Mouse (Mus musculus) testis, adult 2 months (tissue): ENCODE measurements at regions not wholly inside any gene's neighbourhood (a gene's known extent, or its start where the extent isn't known, plus 50 kb on each side); places are given as distances from the start of the nearest gene placed in this dataset.
"Not testable (repeated sequence)": the region's sequence is repeated elsewhere in the genome, so short reads cannot be mapped to it uniquely, and the experiment has no call there.

Experiments
- H3K27ac ChIP-seq: fragments of 200-500 bp; 2 replicates; pipeline ENCODE4 v1.5.1; 2012; ENCODE audit warnings: low read depth, low read length; ENCODE audit not compliant: control insufficient read depth, insufficient read depth
- H3K27me3 ChIP-seq: fragments of 200-500 bp; 2 replicates; pipeline ENCODE4 v1.6.1; 2012; ENCODE audit warnings: mild to moderate bottlenecking, low read length, moderate library complexity; ENCODE audit not compliant: control insufficient read depth, insufficient read depth
- H3K36me3 ChIP-seq: fragments of 200-500 bp; 2 replicates; pipeline ENCODE4 v1.6.1; 2012; ENCODE audit warnings: mild to moderate bottlenecking, low read length; ENCODE audit not compliant: control insufficient read depth, insufficient read depth
- H3K4me1 ChIP-seq: fragments of 200-500 bp; 2 replicates; pipeline ENCODE4 v1.6.1; 2012; ENCODE audit warnings: low read length; ENCODE audit not compliant: control insufficient read depth, insufficient read depth
- H3K4me3 ChIP-seq: fragments of 200-500 bp; 2 replicates; pipeline ENCODE4 v1.5.1; 2012; ENCODE audit warnings: low read depth, mild to moderate bottlenecking, low read length, moderate library complexity, mixed read lengths; ENCODE audit not compliant: control insufficient read depth
- CTCF ChIP-seq: fragments of 200-500 bp; IDR thresholded peaks from 2 replicates; pipeline ENCODE4 v1.5.1; 2012; ENCODE audit warnings: low read depth, mild to moderate bottlenecking, inconsistent platforms, low read length, moderate library complexity; ENCODE audit not compliant: control insufficient read depth, insufficient read depth, insufficient replicate concordance
- POLR2A ChIP-seq: fragments of 200-500 bp; IDR thresholded peaks from 2 replicates; pipeline ENCODE4 v1.6.1; 2012; ENCODE audit warnings: low read depth, mild to moderate bottlenecking, inconsistent platforms, low read length, moderate library complexity; ENCODE audit not compliant: control insufficient read depth

DNA sequence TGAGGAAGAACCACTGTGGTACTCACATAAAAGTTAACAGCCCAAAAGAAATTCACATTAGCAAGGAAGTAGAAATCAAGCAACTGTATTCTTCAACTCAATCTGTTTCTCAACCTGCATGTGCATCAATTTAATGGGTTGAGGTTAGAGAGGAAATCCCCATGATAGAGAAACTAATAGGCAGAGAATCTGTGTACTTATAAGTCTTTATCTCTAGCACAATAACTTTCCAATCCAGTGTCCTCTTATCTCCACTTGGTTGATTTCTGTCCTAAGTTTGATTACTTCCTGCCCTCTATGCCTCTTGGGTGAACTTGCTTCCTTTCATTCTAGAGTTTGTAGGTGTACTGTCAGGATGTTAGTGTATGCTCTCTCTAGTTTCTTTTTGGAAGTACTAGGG, 925.6 kb upstream of the Zfp386 start:
- Histone ChIP-seq H3K4me3 (no peak overlapping the region), H3K27ac (no peak overlapping the region), H3K27me3 (no peaks in the 10 kb centered on the region), H3K36me3 (no peaks in the 10 kb centered on the region), H3K4me1 (no peaks in the 10 kb centered on the region)
- TF ChIP-seq POLR2A (no peak), CTCF (no peak)

DNA sequence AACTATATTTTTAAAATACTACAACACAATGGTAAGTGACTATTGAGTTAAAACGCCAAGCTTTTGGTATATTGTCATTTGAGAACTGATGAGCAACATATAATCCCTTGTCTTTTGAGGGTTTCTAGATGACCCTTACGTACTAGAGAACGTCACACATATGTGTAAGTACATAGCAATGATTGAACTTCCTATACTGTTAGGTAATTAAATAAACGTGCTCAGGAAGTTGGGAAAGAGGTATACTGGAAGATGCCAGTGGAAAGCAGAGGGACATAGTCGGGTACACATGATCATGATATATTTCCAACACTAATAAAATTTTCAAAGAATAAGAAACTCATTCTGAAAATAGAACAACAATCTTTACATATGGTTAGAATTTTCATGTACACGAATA, 914.6 kb upstream of the Zfp386 start:
- not testable (repeated sequence) for H3K36me3 ChIP-seq, H3K27me3 ChIP-seq, H3K4me1 ChIP-seq, H3K4me3 ChIP-seq, H3K27ac ChIP-seq

DNA sequence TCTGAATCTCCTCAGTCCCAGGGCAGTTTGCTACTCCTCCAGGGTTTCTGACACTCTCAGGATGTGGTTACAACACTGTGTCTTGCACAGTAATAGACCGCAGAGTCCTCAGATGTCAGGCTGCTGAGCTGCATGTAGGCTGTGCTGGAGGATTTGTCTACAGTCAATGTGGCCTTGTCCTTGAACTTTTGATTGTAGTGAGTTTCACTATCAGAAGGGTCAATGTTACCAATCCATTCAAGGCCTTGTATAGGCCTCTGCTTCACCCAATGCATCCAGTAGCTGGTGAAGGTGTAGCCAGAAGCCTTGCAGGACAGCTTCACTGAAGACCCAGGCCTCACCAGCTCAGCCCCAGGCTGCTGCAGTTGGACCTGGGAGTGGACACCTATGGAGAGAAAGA, 902.1 kb upstream of the Zfp386 start:
- not testable (repeated sequence) for H3K4me3 ChIP-seq, H3K36me3 ChIP-seq, H3K4me1 ChIP-seq, H3K27me3 ChIP-seq, H3K27ac ChIP-seq

DNA sequence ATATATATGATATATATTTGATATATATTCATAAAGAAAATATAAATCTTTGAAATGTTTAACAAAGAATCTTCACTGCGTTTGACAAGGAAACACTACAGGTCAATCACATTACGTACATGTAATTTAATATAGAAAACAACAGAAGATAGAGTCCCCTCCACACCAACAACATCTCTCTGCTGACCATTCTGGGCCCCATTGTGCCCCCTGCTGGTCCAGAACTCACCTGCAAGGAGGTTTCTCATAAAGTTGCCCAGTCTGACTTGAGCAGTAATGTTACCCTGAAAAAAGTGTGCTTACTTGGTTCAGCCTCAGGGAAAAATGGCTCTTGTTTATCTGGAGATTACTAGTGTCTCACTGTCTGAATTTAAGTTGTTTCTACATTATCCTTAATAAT, 901.1 kb upstream of the Zfp386 start:
- H3K4me1 ChIP-seq, H3K4me3 ChIP-seq, H3K27ac ChIP-seq, H3K36me3 ChIP-seq, H3K27me3 ChIP-seq: not testable (repeated sequence)

DNA sequence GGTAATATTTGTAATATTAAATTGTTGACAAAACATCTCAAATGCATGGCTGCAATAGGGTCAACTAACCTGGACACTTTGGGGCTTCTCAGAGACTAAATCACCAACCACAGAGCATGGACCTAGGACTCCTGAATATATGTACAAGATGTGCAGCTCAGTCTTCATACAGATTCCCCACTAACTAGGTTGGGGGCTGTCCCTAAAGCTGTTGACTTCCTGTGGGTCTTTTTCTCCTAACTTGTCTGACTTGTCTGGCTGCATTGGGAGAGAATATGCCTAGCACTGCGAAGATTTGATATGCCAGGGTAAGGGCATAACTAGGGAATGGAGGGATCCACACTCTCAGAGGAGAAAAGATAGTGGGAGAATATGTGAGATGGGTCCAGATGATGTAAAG, 895.6 kb upstream of the Zfp386 start:
- H3K4me1 ChIP-seq, H3K36me3 ChIP-seq, H3K27ac ChIP-seq, H3K27me3 ChIP-seq, H3K4me3 ChIP-seq: not testable (repeated sequence)

DNA sequence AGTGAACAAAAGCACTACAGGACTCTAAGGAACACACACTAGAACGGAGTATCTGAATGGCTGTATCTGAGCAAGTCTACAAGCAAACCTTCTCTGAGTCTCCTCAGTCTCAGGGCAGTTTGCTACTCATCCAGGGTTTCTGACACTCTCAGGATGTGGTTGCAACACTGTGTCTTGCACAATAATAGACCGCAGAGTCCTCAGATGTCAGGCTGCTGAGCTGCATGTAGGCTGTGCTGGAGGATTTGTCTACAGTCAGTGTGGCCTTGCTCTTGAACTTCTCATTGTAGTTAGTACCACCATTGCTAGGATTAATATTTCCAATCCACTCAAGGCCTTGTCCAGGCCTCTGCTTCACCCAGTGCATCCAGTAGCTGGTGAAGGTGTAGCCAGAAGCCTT, 889.3 kb upstream of the Zfp386 start:
- not testable (repeated sequence) for H3K4me1 ChIP-seq, H3K27ac ChIP-seq, H3K27me3 ChIP-seq, H3K4me3 ChIP-seq, H3K36me3 ChIP-seq

DNA sequence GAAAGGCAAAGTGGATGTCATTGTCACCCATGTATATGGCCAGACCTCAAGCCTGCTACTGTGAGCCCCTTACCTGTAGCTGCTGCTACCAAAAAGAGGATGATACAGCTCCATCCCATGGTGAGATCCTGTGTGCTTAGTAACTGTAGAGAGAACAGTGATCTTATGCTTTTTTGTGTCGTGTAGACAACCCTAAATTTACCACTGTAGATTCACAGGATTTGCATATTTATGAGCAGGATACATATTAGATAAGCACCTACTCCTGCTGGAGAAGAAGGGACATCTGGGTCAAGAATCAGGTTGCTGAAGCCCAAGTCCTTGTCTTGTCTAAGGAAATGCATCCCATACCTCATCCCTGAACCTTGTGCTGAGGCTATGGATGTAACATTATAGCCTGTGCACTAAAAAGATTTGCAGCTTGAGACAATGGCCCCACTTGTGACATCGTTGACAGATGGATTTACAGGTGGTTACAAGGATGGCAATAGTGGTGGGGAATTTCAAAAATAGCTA, 888.7 kb upstream of the Zfp386 start:
- not testable (repeated sequence) for H3K27ac ChIP-seq, H3K4me1 ChIP-seq, H3K36me3 ChIP-seq, H3K4me3 ChIP-seq, H3K27me3 ChIP-seq

DNA sequence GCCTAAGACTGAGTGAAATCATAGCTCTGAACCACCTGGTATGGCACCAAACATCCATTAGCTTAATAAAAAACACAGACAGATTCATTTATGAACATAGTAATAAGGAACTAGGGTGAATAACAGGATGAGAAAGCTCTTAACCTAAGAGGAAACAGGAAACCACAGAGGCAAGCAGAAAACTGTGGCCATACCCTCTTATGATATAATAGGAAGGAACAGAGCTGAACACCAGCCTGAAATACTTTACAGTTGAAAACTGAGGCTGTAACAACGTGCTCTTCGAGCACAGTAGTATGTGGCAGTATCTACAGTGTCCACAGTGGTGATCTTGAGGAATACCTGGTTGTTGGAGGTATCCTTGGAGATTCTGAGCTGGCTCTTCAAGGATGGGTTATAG, 882.0 kb upstream of the Zfp386 start:
- H3K4me3 ChIP-seq, H3K36me3 ChIP-seq, H3K4me1 ChIP-seq, H3K27me3 ChIP-seq, H3K27ac ChIP-seq: not testable (repeated sequence)

DNA sequence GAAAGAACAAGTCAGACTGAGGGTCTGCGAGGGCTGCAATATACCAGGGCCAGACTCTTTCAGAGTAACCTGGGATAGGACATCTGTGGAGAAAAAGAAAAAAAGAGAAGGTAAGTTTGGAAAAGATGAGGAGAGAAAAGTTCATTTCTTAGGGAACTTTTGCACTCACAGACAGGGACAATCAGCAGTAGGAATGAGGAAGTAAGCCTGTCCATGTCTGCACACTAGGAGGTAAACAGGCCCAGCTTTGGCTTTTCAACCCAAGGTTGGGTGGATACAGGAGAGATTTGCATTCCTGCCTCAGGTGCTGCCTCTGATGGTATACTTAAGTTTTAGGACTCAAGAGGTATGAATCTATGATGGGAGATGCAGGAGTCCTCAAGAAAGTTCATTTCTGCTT, 881.5 kb upstream of the Zfp386 start:
- not testable (repeated sequence) for H3K27ac ChIP-seq, H3K36me3 ChIP-seq, H3K4me3 ChIP-seq, H3K27me3 ChIP-seq, H3K4me1 ChIP-seq
